Mouse (Mus musculus) kidney, adult 11 months (tissue): ENCODE results near the gene 9930022D16Rik.

ENCODE experiments used
- DNase-seq: peaks from one replicate; pipeline ENCODE4 v3.0.0; 2022

Gene 9930022D16Rik

DNA sequence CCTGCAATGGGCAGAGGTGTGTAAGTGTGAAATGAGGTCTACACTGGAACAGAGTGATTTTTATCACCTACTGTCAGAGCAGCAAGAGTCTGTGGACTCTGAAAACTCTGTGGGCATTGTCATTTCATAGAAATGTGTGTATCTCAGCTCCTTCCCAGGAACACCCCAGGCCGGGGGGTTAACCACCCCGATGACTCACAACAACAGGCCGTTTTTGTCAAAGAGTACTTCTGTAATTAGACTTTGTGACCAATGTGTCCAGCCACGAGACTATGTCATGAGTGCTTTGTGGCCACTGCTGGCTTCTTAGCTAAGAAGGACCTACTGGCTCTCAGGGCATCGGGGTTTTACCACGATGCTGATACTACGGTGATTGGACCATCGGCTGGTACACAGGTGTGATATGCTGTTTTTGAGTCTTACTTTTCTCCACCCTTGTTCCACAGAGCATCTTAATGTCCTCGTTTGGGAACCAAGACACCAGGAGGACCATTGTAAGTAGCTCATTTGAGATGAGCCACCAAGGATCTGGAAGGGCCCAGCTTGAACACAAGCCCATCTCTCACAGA lies 3.8 kb downstream of the 9930022D16Rik start:
- DNase-seq: no peak

DNA sequence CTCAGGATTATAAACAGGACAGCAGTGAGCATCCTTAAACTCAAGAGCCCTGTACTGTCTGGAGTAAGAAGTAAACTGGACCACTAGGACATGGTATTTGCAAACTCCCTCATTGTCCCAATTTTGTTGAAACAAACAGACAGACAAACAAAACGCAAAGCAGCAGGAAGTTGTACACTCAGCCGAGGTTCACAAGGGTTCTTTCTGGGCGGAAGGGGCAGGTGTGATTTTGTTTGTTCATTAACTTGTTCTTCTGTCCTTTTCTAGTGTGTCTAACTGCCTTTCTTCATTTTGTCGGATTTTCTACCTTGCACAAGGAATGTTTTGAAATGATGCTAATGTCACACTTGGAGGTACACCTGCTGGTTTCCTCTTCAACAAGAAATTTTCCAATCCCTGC lies 5.7 kb downstream of the 9930022D16Rik start:
- DNase-seq: no peak

DNA sequence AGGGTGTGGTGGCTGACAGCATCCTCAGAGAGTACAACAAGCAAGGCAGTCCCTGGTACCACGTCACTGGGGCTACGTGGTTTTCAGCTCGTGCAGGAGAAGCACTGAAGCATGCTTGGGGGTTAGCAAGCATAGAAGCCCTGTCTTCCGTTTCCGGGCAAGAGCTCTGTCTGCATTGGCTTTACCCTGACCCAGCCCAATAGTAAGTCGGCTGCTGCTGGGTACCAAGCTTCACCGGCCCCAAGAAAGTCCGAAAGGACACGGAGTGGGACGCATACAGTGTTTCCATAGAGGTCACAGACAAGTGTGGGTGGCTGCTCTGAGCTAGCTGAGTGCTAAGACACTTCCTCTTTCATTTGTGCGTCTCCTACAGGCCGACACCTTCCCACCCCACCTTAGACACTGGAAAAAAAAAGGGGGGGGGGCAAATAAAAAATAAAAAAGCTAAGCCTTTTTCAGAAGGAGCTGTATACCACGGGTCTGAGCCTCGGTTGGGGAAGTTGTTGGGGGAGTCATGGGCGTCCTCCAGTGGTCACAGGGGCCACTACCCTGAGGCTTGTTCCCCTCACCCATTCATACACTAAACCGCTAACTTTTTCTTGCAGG lies 6.3 kb downstream of the 9930022D16Rik start:
- no peak for DNase-seq

DNA sequence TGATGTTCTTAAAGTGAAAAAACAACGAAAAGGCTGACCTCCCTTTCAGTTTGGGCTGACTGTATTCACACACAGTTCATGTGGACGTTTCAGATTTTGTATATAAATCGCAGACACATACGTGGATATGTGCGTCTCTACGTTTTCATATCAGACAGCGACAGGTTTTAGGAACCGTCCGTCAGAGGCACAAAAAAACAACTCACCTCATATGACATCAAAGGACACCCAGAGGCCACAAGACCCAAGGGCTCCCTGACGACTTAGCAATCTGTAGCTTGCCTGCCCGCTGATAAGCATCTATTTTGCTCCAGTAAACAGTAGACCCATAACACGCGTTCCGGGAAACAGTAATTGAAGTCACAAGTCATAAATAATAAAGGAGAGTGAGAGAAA lies 6.8 kb downstream of the 9930022D16Rik start:
- DNase-seq: no peak

DNA sequence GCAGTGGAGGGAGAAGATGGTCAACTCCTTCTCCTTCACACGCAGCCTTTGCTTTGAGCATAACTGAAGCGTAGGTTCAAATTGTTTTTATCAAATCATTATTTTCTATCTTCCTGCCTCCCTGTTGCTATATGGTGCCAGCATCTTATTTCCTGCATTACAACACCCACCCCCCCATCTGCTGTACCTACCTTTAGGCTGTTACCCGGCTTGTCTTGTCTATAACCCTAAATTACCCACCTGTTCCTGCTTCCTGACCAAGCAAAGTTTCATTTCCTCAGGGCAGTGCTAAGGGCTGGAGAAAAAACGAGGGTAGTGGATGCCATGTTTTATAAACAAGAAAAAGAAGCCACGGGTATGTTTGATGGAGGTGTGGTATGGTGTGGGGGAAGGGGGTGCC lies 7.5 kb downstream of the 9930022D16Rik start:
- no peak for DNase-seq

DNA sequence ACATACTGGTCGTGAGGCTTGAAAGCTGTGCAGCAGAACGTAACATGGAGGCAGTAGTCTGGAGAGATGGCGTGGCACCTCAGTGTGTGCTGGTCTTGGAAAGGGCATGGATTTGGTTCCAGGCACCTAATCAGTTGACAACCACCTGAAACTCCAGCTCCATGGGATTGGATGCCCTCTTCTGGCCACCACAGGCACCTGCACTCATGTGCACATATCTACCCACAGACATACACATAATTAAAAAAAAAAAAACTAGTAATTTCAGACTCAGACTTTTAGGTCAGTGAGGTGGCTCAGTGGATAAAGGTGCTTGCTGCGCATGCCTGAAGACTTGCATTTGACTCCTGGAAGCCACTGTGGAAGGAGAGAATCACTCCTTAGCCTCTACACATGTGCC lies 8.5 kb downstream of the 9930022D16Rik start:
- DNase-seq: no peak

DNA sequence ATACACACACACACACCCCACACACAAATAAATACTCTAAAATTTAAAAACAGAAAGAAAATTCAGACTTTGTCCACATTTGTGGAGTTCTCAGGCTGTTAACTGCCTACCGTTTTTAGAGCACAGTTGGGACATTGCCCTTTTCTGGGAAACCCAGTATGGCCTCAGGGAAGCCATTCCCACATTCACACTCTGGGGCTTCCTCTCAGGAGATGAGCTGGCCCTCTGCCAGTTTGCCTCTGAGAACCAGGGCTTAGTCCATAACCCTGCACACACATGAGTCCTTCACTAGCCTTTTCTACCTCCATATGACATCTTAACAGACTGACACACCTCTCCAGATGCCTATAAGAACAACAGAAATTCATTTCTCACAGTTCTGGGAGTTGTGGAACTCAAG lies 9.6 kb downstream of the 9930022D16Rik start:
- DNase-seq: no peak

DNA sequence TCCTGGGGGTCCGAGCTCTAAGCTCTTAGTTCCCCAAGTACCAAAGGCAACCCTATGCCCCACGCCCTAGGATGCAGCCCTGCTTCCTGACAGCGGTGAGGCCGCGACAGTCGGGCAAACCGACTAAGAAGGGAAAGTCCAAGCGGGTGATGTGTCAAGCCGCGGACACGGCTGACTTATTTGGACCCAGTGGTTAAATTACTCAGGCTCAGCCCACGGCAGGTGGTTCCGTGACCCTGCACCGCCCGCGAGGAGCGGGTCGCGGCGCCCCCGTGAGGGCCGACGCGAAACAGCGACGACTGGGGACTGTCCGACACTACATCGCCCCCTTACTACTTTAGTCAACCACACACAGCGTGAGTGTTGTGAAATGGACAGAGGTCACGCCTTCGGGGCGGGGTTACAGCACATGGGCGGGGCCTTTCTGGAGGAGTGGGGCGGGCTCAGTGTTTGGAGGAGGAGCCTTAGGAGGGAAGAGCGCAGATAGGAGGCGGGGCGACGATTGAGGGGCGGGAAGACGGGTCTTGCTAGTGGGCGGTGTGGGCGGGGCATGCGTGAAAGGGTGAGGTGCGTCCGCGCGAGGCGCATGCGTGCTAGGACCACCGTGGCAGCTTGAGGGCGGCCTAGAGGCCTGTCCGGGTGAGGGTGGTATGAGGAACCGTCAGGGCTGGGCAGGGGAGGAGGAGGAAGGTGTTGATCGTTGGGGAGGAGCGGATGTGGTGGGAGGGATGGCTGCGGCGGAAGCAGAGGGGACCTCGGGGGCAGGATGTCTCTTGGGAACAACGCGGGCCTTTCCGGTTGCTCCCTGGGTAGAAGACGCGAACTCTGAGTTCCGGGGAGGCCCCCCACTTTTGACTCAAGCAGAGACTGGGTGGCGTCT lies 11.9 kb downstream of the 9930022D16Rik start, which contains the start of gene Amz2:
TSS of gene Amz2 (plus strand) at position 555 of the 880 bp plus-strand sequence.
- DNase-seq: peak; percentile 99

DNA sequence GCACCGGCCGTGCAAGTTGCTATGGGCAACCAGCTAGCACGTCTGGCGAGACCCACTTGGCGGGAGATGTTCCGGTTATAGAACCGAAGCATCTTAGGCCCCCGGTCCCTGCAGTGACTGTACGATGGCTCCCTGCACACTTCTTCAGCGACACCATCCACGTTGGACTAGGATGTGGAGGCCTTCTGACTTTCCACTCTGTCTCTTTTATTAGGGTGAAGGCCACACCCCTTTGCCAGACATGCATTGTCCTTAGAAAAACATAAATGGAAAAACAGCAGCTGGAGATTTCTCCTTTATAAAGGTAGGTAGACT lies 12.5 kb downstream of the 9930022D16Rik start:
- DNase-seq: no peak

DNA sequence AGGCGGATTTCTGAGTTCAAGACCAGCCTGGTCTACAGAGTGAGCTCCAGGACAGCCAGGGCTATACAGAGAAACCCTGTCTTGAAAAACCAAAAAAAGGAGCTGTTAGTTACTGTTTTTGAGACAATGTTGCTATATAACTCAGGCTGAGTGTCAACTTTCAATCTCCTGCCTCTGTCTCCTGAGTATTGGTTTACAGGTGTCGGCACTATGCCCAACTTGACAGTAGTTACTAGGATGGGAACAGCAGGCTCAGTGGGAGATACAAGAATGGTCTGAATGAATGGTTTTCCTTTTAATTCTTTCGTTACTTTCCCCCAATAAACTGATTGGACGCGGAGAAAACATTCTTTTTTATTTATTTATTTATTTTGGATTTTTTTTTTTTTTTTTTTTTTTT lies 13.6 kb downstream of the 9930022D16Rik start:
- no peak for DNase-seq

DNA sequence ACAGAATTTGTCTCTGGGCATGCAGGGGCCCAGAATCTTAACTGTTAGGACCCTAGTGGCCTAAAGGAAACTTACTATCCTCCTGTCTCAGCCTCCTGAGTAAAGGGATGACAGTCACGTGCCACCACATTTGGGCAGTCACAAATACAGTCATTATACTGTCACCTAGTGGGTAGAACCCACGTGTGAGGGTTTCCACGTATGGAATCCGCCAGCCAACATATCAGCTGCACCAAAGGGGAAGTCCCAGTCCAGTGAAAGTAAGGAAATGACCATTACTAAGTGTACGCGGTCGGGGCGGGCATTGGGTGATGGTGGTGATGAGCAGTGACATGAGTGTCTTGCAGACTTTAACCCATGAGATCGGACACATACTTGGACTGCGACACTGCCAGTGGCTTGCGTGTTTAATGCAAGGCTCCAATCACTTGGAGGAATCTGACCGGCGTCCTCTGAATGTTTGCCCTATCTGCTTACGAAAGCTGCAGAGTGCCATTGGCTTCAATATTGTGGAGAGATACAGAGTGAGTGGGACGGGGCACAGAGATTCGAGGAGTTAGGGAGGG lies 20.6 kb downstream of the 9930022D16Rik start:
- no peak for DNase-seq

DNA sequence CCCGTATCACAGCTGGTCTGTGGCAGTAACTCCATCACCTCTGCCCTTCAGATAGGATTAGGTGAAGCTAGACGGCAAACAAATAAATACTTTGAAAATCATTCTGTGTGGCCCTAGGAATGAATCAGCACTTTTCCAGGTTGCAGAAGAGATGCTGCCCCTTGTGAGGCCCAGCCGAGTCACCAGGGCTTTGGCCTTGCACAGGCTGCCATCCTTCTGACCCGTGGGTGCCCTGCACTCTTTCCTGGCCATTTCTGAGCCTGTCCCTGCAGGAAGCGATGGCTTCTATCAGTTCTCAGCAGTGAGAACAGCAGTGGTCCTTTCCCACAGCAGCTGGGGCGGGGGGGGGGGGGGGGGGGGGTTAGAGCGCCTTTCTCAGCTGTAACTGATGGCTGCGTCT lies 23.2 kb downstream of the 9930022D16Rik start:
- no peak for DNase-seq

DNA sequence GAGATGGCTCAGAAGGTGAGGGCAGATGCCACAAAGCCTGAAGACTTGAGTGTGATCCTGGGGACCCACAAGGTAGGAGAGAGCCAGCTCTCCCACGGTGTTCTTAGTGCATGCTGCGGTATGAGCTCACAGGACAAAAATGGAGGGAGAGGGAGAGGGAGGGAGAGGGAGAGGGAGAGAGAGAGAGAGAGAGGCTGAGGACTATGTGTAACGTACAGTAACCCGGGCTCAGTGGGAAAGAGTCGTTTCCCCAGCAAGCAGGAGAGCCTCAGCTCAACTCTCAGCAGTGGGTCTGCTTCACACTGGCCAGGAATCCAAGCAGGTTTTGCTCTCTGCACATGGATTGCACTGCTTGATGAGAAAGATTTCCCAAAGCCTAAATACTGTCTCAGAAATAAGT lies 25.5 kb downstream of the 9930022D16Rik start:
- no peak for DNase-seq

DNA sequence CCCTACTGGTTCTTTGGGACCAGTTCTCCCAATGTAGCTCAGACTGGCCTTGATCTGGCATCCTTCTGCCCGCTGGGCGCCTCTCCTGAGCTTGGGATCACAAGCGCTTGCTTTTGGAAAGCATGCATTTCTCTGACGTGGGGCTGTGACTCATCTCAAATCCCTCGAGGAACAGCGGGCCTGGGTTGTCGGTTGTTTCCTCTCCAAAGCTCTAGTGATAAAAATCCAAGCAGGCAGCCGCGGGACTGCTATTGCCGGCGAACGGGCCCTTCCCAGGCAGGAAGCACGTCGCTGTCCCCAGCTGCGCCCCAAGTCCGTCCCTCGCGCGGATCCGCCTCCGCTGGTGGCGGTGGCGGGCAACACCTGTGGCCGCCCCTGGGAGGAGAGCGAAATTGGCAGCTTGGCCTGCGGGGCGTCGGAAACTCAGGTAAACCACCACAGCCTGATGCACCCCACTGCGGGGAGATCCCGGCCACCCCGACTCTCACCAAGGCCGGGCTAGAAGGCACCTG lies 26.2 kb downstream of the 9930022D16Rik start:
- DNase-seq: peak; percentile 76

DNA sequence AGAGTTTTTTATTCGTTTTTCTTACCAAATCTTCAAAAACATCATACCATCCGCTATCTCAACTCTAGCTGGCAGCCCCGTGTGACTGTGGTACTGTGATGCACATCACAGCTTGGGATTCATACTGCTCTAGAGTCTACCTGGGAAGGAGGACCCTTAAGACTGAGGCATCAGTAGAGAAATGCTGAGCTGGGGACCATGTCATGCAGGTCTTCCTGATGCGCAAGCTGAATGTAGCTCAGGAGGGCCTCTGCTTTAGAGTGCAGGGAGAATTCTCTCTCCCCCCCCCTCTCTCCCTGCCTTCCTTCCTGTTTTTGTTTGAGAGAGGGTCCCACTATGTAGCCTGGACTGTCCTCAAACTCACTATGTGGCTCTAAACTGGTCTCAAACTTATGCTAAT lies 26.9 kb downstream of the 9930022D16Rik start:
- DNase-seq: no peak

DNA sequence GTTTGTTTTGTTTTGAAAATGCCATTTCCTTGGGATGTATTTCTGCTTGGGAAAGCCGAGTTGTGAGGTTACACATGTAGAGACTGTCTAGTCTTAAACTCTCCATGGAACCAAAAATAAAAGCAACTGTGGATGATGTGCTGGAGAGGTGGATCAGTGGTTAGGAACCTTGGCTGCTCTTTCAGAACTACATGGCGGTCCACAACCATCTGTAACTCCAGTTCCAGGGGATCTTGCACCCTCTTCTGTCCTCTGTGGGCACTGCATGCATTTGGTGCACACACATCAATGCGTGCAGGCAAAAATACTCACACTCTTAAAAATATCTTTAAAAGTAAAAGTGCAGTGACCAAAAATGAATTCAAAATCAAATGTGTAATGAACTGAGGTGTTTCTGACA lies 27.4 kb downstream of the 9930022D16Rik start:
- DNase-seq: no peak

DNA sequence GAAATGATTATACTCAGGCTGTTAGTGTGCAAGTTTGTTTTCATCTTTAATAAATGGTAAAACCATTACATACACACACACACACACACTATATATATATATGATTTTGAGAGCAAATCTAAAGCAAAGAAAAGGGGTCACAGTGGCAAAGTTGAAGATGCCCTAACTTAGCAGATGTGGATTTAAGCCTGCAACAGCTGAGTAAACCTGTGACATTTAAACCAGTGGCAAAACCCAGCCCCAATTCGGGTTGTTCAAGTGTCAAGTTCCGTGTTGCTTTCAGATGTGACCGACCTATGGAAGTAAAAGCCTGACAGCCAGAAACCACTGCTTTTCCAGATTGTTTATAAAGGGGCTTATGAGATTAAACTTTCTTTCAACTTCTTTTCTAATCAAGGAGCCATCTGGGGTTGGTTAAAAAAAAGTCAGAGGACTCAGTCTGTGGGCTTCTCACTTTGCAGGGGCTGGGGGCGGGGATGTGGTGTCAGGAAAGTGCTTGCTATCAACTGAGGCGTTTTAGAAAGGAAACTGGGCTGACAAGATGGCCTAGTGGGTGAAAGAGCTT lies 28.5 kb downstream of the 9930022D16Rik start:
- no peak for DNase-seq

DNA sequence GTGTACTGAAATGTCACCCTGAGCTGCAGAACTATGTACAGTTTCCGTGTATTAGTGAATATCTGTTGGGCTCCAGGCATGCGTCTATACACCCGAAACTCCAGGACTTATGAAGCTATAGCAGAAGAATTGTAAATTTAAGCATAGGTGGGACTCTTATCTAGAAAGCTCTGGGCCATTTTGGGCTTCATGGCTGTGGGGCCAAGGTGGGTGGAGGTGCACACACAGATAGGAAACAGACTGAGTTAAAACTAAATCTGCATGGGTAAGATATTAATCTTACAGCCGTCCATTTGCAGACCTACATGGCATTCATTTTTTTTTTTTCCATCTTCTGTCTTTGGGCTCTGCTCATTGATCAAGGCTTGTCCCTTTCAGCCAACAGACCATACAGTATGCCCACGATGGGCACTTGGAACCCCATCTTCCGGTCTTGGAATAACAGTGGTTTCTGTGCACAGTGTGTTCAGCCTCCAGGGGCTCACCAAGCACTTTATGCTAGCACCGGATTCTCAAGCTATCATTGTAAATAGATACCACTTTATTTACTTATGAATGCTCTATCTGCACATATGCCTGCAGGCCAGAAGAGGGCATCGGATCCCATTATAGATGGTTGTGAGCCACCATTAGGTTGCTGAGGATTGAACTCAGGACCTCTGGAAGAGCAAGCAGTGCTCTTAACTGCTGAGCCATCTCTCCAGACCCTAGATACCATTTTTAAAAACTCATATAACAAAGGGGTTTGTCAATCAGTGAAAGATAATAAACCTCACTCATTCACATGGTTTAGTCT lies 29.9 kb downstream of the 9930022D16Rik start:
- no peak for DNase-seq

DNA sequence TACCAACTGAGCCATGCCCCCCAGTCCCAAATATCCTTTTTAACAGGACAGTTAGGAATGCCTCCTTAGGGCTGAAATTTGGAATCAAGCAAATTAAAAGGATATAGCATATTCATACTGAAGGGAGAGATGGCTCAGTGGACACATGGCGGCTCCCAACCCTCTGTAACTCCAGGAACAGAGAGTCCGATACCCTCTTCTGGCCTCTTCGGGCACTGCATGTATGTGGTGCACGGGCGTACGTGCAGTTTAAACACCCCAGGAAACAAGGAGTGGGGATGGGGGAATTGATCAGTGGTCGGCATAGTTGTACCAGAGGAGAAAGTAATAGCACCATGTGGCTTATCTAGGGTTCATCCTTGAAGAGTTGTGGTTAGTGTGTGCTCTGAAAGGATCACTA lies 30.9 kb downstream of the 9930022D16Rik start:
- DNase-seq: no peak

DNA sequence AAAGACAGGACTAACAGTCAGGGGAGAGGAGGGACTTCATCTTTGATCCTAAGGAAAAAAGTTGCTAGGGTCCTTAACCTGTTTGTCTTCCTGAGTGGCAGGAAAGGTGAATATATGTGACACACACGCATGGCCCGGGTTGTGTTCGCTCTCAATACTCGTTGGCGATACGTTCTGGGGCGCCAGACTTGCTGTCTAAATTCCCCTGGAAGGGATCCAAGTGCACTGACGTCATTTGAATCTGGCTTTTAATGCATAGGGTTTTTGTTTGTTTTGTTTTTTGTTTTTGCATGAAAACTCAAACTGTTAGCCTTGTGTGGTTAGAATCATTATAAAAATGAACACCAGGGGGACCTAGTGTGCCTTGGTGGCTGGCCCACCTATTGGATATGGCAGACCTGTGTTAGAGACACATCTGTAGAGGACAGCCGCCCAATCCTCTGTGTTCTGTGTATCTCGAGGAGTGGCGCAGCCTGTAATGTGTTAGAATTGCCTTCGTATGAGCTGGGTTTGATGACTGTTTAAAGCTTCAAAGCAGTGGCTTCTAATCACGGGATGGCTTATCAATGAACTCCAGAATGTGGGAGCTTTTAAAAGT lies 31.8 kb downstream of the 9930022D16Rik start:
- DNase-seq: no peak

DNA sequence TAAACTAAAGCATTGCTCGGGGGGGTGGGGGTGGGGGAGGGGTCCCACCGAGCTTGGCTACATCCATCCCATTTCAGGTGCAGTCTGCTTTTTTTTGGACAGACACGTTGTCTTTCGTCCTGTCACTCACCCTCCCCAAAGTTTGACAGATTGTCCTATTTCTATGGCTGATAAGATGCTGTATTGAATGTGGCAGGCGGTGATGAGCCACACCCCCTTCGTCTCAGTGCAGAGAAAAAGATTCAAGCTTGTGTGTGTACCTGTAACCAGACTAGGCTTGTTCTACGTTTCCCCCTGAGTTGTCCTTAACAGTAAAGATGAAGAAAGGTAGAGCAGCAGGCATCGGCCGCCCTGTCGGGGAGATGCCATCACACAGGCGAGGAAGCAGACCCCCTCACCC lies 37.5 kb downstream of the 9930022D16Rik start:
- DNase-seq: no peak

DNA sequence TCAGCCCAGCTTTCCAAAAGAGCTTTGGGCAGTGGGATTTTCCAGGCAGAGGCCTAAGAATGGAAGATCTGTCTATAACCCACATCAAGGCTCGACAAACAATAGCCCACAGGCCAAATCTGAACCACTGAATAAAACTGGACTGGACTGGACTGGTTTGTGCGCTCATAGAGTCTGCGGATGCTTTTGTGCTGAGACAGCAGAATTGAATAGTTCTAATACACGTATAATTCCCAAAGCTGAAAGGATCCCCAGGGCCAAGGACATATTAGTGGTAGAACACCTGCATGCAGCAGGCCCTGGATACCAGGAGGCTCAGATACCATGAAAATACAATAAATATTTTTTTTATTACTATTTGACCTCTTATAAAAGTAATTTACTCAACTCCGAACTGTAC lies 42.5 kb downstream of the 9930022D16Rik start:
- no peak for DNase-seq
